Mouse (Mus musculus): ENCODE data around the gene Gm5796. TPM values are rescaled to one million over a fixed set of nuclear protein-coding genes. Genes with fewer than 3 reads are reported as not detected.

Gm5796 gene
- not detected in 2 replicates for polyA plus RNA-seq (2012; ENCODE audit: low replicate concordance)

DNA sequence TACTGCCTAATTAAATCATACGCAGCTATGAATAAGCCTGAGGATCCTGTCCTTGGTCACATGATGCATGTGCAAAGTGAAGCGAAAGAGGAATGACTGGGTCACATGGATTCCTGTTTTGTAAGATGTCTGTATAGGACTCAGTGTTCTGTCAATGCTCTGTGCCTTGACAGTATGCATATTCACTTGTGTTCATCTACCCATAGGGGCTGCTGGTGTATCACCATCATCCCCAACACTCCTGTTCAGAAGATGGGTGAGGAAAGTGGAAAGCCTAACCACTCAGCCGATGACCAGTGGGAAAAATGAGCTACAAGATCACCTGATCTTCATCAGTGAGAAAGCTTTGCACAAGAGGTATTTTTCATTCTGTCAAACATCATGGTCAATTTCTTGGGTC lies at the start of gene Gm5796:
Gm5796 (plus strand) TSS at position 301 of the 400 bp plus-strand sequence.

DNA sequence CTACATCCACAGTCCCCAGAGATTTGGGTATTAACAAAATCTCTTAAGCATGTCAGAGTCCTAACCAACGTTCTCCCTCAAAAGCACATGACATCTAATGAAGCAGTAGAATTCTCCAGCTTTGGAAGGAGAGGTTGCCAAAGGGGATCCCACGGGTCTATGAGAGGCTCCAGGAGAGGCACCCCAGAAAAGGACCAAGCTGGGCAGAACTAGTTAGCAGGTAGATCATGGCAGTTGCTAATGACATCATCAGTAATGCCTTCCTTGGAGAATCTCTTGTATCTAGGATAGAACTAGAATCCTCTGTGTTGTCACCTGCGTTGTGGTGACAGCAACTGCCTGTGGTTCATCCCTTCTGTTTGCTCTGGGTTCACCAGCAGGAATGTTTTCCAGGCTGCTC lies 25.6 kb upstream of the Gm5796 start, which contains the start of gene Gm3099:
Gm3099 (plus strand) TSS at position 301 of the 400 bp plus-strand sequence.

DNA sequence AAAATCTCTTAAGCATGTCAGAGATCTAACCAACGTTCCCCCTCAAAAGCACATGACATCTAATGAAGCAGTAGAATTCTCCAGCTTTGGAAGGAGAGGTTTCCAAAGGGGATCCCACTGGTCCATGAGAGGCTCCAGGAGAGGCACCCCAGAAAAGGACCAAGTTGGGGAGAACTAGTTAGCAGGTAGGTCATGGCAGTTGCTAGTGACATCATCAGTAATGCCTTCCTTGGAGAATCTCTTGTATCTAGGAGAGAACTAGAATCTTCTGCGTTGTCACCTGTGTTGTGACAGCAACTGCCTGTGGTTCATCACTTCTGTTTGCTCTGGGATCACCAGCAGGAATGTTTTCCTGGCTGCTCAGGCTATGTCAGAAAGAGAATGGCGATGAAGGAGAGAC lies 60.1 kb downstream of the Gm5796 start, which contains the start of gene Gm3115:
Gm3115 (plus strand) TSS at position 301 of the 400 bp plus-strand sequence.

Other genes with a start within 250 kb of the Gm5796 start
- gene Gm3002, start 213.9 kb upstream of the Gm5796 start, polyA plus RNA-seq (2012; ENCODE audit: low replicate concordance): not detected in 2 replicates
- not detected in 2 replicates for gene Gm3033, start 177.7 kb upstream of the Gm5796 start, polyA plus RNA-seq (2012; ENCODE audit: low replicate concordance)
- gene Gm2916, start 139.8 kb upstream of the Gm5796 start, polyA plus RNA-seq (2012; ENCODE audit: low replicate concordance): not detected in 2 replicates
- not detected in 2 replicates for gene Gm3029, start 92.2 kb upstream of the Gm5796 start, polyA plus RNA-seq (2012; ENCODE audit: low replicate concordance)
- gene Gm3095, start 60.4 kb upstream of the Gm5796 start, polyA plus RNA-seq (2012; ENCODE audit: low replicate concordance): not detected in 2 replicates
- not detected in 2 replicates for gene Gm3099, start 25.5 kb upstream of the Gm5796 start, polyA plus RNA-seq (2012; ENCODE audit: low replicate concordance)
- gene Gm3115, start 60.2 kb downstream of the Gm5796 start, polyA plus RNA-seq (2012; ENCODE audit: low replicate concordance): not detected in 2 replicates
- not detected in 2 replicates for gene Gm8108, start 86.6 kb downstream of the Gm5796 start, polyA plus RNA-seq (2012; ENCODE audit: low replicate concordance)
- gene Gm3127, start 141.1 kb downstream of the Gm5796 start, polyA plus RNA-seq (2012; ENCODE audit: low replicate concordance): not detected in 2 replicates
- gene Gm2974, start 158.6 kb downstream of the Gm5796 start, polyA plus RNA-seq (2012; ENCODE audit: low replicate concordance): not detected in 2 replicates
- gene Gm3138, start 225.7 kb downstream of the Gm5796 start, polyA plus RNA-seq (2012; ENCODE audit: low replicate concordance): not detected in 2 replicates